Mouse (Mus musculus): ENCODE measurements at regions not wholly inside any gene's neighbourhood (a gene's known extent, or its start where the extent isn't known, plus 50 kb on each side); places are given as distances from the start of the nearest gene placed in this dataset.

GRCm38 (mm10) chr4:125270951-125271350 is 143.3 kb upstream of the Zc3h12a start:
- no peak for DNase-seq (ENCODE audit: inconsistent ontology term)

GRCm38 (mm10) chr4:125266212-125266611 is 138.6 kb upstream of the Zc3h12a start:
- DNase-seq (ENCODE audit: inconsistent ontology term), result no peak

GRCm38 (mm10) chr4:125265575-125265974 is 137.9 kb upstream of the Zc3h12a start:
- no peak for DNase-seq (ENCODE audit: inconsistent ontology term)

GRCm38 (mm10) chr4:125265065-125265464 is 137.4 kb upstream of the Zc3h12a start:
- no peak for DNase-seq (ENCODE audit: inconsistent ontology term)

GRCm38 (mm10) chr4:125261547-125261946 is 133.9 kb upstream of the Zc3h12a start:
- DNase-seq (ENCODE audit: inconsistent ontology term), result no peak

GRCm38 (mm10) chr4:125259306-125259705 is 131.7 kb upstream of the Zc3h12a start:
- no peak for DNase-seq (ENCODE audit: inconsistent ontology term)

- DNase-seq (ENCODE audit: inconsistent ontology term), result no peak
Measured at GRCm38 (mm10) chr4:125257916-125258315, 130.3 kb upstream of the Zc3h12a start.

- DNase-seq (ENCODE audit: inconsistent ontology term), result no peak
Measured at GRCm38 (mm10) chr4:125253161-125253560, 125.5 kb upstream of the Zc3h12a start.

GRCm38 (mm10) chr4:125252228-125252627 is 124.6 kb upstream of the Zc3h12a start:
- no peak for DNase-seq (ENCODE audit: inconsistent ontology term)

- no peak for DNase-seq (ENCODE audit: inconsistent ontology term)
Measured at GRCm38 (mm10) chr4:125249061-125249460, 121.4 kb upstream of the Zc3h12a start.

- DNase-seq (ENCODE audit: inconsistent ontology term), result no peak
Measured at GRCm38 (mm10) chr4:125246171-125246570, 118.5 kb upstream of the Zc3h12a start.

- DNase-seq (ENCODE audit: inconsistent ontology term), result no peak
Measured at GRCm38 (mm10) chr4:125242512-125242911, 114.9 kb upstream of the Zc3h12a start.

- DNase-seq (ENCODE audit: inconsistent ontology term), result no peak
Measured at GRCm38 (mm10) chr4:125241577-125242262, 114.1 kb upstream of the Zc3h12a start.

GRCm38 (mm10) chr4:125231711-125232260 is 104.1 kb upstream of the Zc3h12a start:
- DNase-seq (ENCODE audit: inconsistent ontology term), result no peak

GRCm38 (mm10) chr4:125227194-125227593 is 99.6 kb upstream of the Zc3h12a start:
- DNase-seq (ENCODE audit: inconsistent ontology term), result no peak

GRCm38 (mm10) chr4:125222922-125223321 is 95.3 kb upstream of the Zc3h12a start:
- no peak for DNase-seq (ENCODE audit: inconsistent ontology term)

- DNase-seq (ENCODE audit: inconsistent ontology term), result peak; percentile 29
Measured at GRCm38 (mm10) chr4:125220314-125220713, 92.7 kb upstream of the Zc3h12a start.

- DNase-seq (ENCODE audit: inconsistent ontology term), result no peak
Measured at GRCm38 (mm10) chr4:125219209-125219608, 91.6 kb upstream of the Zc3h12a start.

GRCm38 (mm10) chr4:125214306-125214705 is 86.7 kb upstream of the Zc3h12a start:
- no peak for DNase-seq (ENCODE audit: inconsistent ontology term)

GRCm38 (mm10) chr4:125212176-125212530 is 84.5 kb upstream of the Zc3h12a start:
- no peak for DNase-seq (ENCODE audit: inconsistent ontology term)

GRCm38 (mm10) chr4:125211459-125212175 is 84.0 kb upstream of the Zc3h12a start:
- no peak for DNase-seq (ENCODE audit: inconsistent ontology term)

- no peak for DNase-seq (ENCODE audit: inconsistent ontology term)
Measured at GRCm38 (mm10) chr4:125210719-125211118, 83.1 kb upstream of the Zc3h12a start.

Data from Muller cell, postnatal 12 days (primary cell).